Mouse (Mus musculus) hematopoietic stem cell, adult 5-6 weeks (primary cell): Measurements from ENCODE around the gene Mucl2. TPM values are rescaled to one million over a fixed set of nuclear protein-coding genes. Genes with fewer than 3 reads are reported as not detected.
"Not testable (repeated sequence)": the region's sequence is repeated elsewhere in the genome, so short reads cannot be mapped to it uniquely, and the experiment has no call there.

Experiments used
- ATAC-seq, 2 experiments: fragments of 125-278 bp in 1 of 2; replicated peaks in 1 of 2; 2 replicates each; pipeline ENCODE4 v1.8.0; 2016 to 2017; ENCODE audit warnings: inconsistent platforms in 2 of 2, mild to moderate bottlenecking in 2 of 2, moderate number of reproducible peaks in 2 of 2, low read depth in 1 of 2, moderate TSS enrichment in 1 of 2; ENCODE audit not compliant: low FRiP score in 2 of 2, poor library complexity in 2 of 2, severe bottlenecking in 2 of 2, insufficient read depth in 1 of 2, low TSS enrichment in 1 of 2
- total RNA-seq: library from RNA; stranded (forward); fragments of 172-1452, 232-1000 nt; gene quantifications from 2 replicates; pipeline ENCODE4 v1.2.3, GENCODE M21; 2017

The Mucl2 gene
- not detected in 2 replicates for total RNA-seq

DNA sequence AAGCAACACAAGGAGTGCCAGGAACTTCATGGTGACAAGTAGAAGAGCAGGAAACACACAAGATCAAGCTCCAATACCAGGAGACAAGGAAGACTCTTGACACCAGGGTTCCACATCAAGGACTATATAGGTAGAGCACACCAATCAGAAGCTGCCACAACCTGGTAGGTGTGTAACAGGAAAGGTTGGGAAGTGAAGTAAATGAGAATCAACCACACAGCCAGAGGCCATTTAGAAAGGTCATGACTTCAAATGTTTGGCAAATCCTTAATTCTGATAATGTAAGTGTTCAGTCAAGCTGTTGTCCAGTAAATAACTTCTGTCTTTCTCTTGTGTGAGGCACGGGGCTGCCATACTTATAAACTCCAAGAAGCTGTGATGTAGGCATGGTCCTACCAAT is at the start of gene Mucl2:
TSS of gene Mucl2 (minus strand) at position 101 of the 400 bp plus-strand sequence.
- ATAC-seq = no peak; a peak in 1 of 4 replicates

DNA sequence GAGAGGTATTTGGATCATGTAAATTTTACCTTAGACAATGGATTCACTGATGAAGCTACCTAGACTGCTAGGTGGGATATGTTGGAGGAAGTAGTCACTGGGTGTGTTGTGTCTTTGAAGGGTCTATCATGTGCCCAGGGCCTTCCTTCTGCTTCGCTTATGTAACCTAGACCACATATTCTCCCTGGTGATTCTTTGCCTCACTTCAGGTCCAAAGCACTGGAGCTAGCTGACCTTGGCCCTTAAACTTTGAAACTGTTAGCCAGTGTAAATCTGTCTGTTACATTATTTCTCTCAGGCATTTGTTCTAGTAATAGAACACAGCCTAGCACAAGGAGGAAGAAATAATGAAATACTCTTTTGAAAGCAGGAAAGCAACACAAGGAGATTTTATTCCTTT is 13.9 kb upstream of the Mucl2 start:
- not testable (repeated sequence) for ATAC-seq

Other genes with a start within 250 kb of the Mucl2 start
- gene Mucl1, start 143.8 kb downstream of the Mucl2 start, total RNA-seq = not detected in 2 replicates